Mouse (Mus musculus) ES-Bruce4 (cell line): ENCODE measurements around the gene Snap91.

Experiments used
- CTCF ChIP-seq: IDR thresholded peaks from one replicate; pipeline ENCODE4 v1.8.1; 2011; ENCODE audit warnings: low read depth, low read length
- POLR2A ChIP-seq: IDR thresholded peaks from one replicate; pipeline ENCODE4 v1.8.1; 2011; ENCODE audit warnings: low read length; ENCODE audit not compliant: insufficient read depth

- TF ChIP-seq POLR2A (no peak), CTCF (no peak)
Observed at GRCm38 (mm10) chr9:86782836-86783235, 97.6 kb downstream of the Snap91 start.
